Mouse (Mus musculus) neural tube, embryonic 15.5 days (tissue): ENCODE results near the gene Snap47. TPM values are rescaled to one million over a fixed set of nuclear protein-coding genes. Genes with fewer than 3 reads are reported as not detected.

ENCODE experiments used
- ATAC-seq: fragments of 200-750 bp; cut with Nextera tagmentation; 2 replicates; pipeline ENCODE4 v1.8.0; 2017; ENCODE audit warnings: mild to moderate bottlenecking, moderate TSS enrichment, moderate library complexity; ENCODE audit not compliant: low FRiP score
- H3K27ac ChIP-seq: fragments of 300-500 bp; sonication (generic); replicated peaks from 2 replicates; pipeline ENCODE4 v1.5.1; 2015; ENCODE audit warnings: mild to moderate bottlenecking, inconsistent platforms
- H3K27me3 ChIP-seq: fragments of 300-500 bp; sonication (generic); replicated peaks from 2 replicates; pipeline ENCODE4 v1.6.1; 2015; ENCODE audit warnings: inconsistent platforms
- H3K36me3 ChIP-seq: fragments of 300-500 bp; sonication (generic); 2 replicates; pipeline ENCODE4 v1.6.1; 2015; ENCODE audit warnings: inconsistent platforms
- H3K4me1 ChIP-seq: fragments of 300-500 bp; sonication (generic); 2 replicates; pipeline ENCODE4 v1.6.1; 2015; ENCODE audit warnings: inconsistent platforms
- H3K4me2 ChIP-seq: fragments of 300-500 bp; sonication (generic); 2 replicates; pipeline ENCODE4 v1.6.1; 2015; ENCODE audit warnings: inconsistent platforms, mild to moderate bottlenecking, moderate library complexity
- H3K4me3 ChIP-seq: fragments of 300-500 bp; sonication (generic); replicated peaks from 2 replicates; pipeline ENCODE4 v1.5.1; 2015; ENCODE audit warnings: mild to moderate bottlenecking, inconsistent platforms
- H3K9ac ChIP-seq: fragments of 300-500 bp; sonication (generic); replicated peaks from 2 replicates; pipeline ENCODE4 v1.6.1; 2015; ENCODE audit warnings: mild to moderate bottlenecking, inconsistent platforms
- H3K9me3 ChIP-seq: fragments of 300-500 bp; sonication (generic); replicated peaks from 2 replicates; pipeline ENCODE4 v1.6.1; 2016; ENCODE audit warnings: inconsistent platforms
- WGBS: fragments of 180-500 bp; shearing (Covaris S2); methylation state at CpG from one replicate; pipeline ENCODE4 v1.1.7; 2015; ENCODE audit warnings: mixed read lengths; 5-methylcytosine and 5-hydroxymethylcytosine counted together
- polyA plus RNA-seq: library from polyadenylated mRNA; unstranded; fragments of >200 nt; fragmentation: Nextera tagmentation; extraction: Ambion mirVana; gene quantifications from 2 replicates; pipeline ENCODE4 v1.2.1, GENCODE M21; 2015

The Snap47 gene
- polyA plus RNA-seq, 1 experiment from 2014 or later: 630 TPM

DNA sequence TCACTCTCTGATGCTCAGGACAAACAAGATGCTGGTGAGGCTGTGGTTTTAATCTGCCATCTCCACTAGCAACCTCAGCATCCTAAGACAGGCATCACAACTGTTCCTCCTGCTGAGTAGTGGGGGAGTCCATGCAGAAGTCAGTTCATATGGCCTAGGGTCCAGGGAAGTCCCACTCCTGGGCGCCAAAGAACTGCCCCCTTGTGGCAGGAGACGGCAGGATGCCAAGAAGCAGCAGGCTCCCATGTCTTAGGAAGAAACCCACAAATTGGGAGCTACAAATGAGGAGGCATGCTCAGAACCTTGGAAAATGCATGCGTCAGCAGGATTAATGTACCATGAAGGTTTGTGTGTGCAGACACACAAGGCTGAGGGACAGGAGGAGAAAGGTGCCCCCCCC, 84.4 kb downstream of the Snap47 start:
- ATAC-seq: no peak
- no peaks in the 10 kb centered on the region for H3K27me3 ChIP-seq
- no peak overlapping the region for H3K4me3 ChIP-seq
- WGBS: 21% methylated on average over 3 of the region's 3 CpGs
- peaks cover 12% of the 10 kb centered on the region for H3K4me1 ChIP-seq
- H3K4me2 ChIP-seq: no peak overlapping the region
- no peak overlapping the region for H3K9ac ChIP-seq
- no peaks in the 10 kb centered on the region for H3K9me3 ChIP-seq
- 0 out of 2 replicates have a peak overlapping the region, but pooled peaks have one; percentile 13 for H3K27ac ChIP-seq
- H3K36me3 ChIP-seq: no peaks in the 10 kb centered on the region

DNA sequence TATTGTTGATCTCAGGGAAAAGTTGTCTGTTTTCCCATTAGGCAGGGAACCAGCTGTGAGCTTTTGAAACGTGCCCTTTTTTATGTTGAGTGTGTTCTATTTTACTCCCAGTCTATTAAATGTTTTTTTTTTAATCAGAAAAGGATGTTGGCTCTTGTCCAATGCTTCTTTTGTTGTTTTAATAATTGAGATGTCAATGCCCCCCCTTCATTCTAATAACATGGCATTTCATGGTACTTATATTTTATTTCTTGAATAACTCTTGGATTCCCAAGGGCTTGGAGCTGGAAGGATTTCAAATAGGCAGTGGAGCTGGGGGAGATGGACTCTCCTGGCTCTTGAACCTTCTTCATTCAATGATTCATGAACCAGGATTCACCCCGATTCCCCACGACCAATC, 85.0 kb downstream of the Snap47 start:
- H3K27ac ChIP-seq: peak overlapping the region; percentile 13; the same call in 1 of the 2 replicates
- no peak overlapping the region for H3K4me2 ChIP-seq
- H3K9me3 ChIP-seq: no peaks in the 10 kb centered on the region
- H3K27me3 ChIP-seq: no peaks in the 10 kb centered on the region
- H3K36me3 ChIP-seq: no peaks in the 10 kb centered on the region
- peaks cover 12% of the 10 kb centered on the region for H3K4me1 ChIP-seq
- no peak for ATAC-seq
- H3K4me3 ChIP-seq: no peak overlapping the region
- no peak overlapping the region for H3K9ac ChIP-seq
- 46% methylated on average over 3 of the region's 3 CpGs for WGBS

DNA sequence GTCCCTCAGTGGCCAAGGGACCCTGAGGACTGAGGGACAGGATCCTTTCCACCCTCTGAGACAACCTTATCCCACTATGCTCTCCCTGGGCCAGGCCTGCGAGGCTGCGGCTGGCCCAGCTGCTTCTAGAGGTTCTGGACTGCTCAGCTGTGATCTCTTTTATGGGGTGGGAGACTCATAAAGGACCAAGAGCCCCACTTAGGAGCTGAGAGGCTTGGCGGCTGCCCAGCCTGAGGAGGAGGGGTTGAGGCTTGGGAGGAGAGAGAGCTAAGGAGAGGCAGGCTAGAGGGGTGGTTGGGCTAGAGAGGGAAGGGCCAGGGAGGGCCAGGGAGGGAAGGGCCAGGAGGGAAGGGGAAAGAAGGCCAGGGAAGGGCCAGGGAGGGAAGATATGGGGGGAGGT, 86.6 kb downstream of the Snap47 start:
- Histone ChIP-seq H3K9me3 (no peaks in the 10 kb centered on the region), H3K4me1 (peaks cover 12% of the 10 kb centered on the region), H3K27ac (no peak overlapping the region), H3K4me3 (no peak overlapping the region), H3K36me3 (no peaks in the 10 kb centered on the region), H3K4me2 (no peak overlapping the region), H3K27me3 (no peaks in the 10 kb centered on the region), H3K9ac (no peak overlapping the region)
- no peak for ATAC-seq
- WGBS: 39% methylated on average over 3 of the region's 3 CpGs

DNA sequence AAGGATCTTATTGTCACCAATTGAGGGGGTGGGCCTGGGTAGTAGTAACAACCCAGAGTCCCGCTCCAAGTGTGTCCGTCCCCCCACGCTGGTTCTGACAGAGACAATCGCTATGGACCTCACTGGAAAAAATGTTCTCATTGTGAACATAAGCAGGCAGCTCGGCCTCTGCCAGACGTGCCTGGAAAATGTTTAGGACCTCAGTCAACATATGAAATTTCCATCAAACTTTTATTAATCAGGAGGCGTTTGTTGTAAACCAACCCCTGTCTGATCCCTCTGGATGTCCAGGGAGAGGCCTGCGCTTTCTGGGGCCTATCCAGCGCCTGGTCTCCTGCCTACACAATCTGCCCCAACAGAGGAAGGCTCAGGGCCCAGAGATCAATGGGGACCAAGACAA, 87.0 kb downstream of the Snap47 start:
- Histone ChIP-seq H3K36me3 (no peaks in the 10 kb centered on the region), H3K27me3 (no peaks in the 10 kb centered on the region), H3K4me2 (no peak overlapping the region), H3K4me3 (no peak overlapping the region), H3K27ac (no peak overlapping the region), H3K9me3 (no peaks in the 10 kb centered on the region), H3K4me1 (peaks cover 12% of the 10 kb centered on the region), H3K9ac (no peak overlapping the region)
- ATAC-seq: no peak
- 86% methylated on average over 9 of the region's 9 CpGs for WGBS

DNA sequence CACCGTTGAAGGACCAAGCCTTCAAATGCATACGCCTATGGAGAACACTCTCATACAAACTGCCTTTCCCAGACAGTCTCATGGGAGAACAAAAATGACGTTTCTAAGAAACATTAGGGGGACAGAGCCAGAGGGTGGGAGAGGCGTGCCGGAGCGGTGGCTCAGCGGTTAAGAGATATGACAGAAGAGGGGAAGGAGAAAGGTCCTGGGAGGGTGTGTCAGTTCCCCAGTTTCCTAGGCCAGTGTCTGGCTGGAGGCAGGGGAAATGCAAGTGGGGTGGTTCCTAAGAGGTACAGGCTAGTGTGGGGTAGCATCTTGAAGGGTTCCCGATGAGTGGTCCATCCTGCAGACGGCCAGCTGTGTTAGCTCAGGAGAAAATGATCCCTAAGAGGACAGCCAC, 89.7 kb downstream of the Snap47 start:
- H3K27me3 ChIP-seq: no peaks in the 10 kb centered on the region
- ATAC-seq: no peak
- 84% methylated on average over 9 of the region's 9 CpGs for WGBS
- no peaks in the 10 kb centered on the region for H3K9me3 ChIP-seq
- H3K27ac ChIP-seq: no peak overlapping the region
- H3K4me1 ChIP-seq: peaks cover 13% of the 10 kb centered on the region
- H3K4me3 ChIP-seq: no peak overlapping the region
- H3K9ac ChIP-seq: no peak overlapping the region
- no peaks in the 10 kb centered on the region for H3K36me3 ChIP-seq
- no peak overlapping the region for H3K4me2 ChIP-seq

Other genes starting within 250 kb of the Snap47 start
- 99.3 and 103 TPM in 2 replicates for gene Mrpl55, start 248.7 kb downstream of the Snap47 start, polyA plus RNA-seq
- 27.3 and 28.6 TPM in 2 replicates for gene 2310033P09Rik, start 242.9 kb downstream of the Snap47 start, polyA plus RNA-seq
- gene Arf1, start 222.9 kb downstream of the Snap47 start, polyA plus RNA-seq: 645 and 662 TPM in 2 replicates
- gene Wnt3a, start 160.4 kb downstream of the Snap47 start, polyA plus RNA-seq: 0.14 and 0.35 TPM in 2 replicates
- gene Wnt9a, start 144.3 kb downstream of the Snap47 start, polyA plus RNA-seq: 2.6 and 3.0 TPM in 2 replicates
- gene Prss38, start 75.5 kb downstream of the Snap47 start, polyA plus RNA-seq: not detected in 2 replicates
- gene Jmjd4, start 1.1 kb downstream of the Snap47 start, polyA plus RNA-seq: 20.2 and 20.5 TPM in 2 replicates
- 8.9 and 10.7 TPM in 2 replicates for gene Zfp867, start 21.3 kb upstream of the Snap47 start, polyA plus RNA-seq
- gene Zkscan17, start 75.6 kb upstream of the Snap47 start, polyA plus RNA-seq: 12.9 and 14.7 TPM in 2 replicates
- 0.20 and 0.24 TPM in 2 replicates for gene Nlrp3, start 90.4 kb upstream of the Snap47 start, polyA plus RNA-seq
- gene Olfr222, start 125.0 kb upstream of the Snap47 start, polyA plus RNA-seq: not detected in 2 replicates
- not detected in 2 replicates for gene Olfr223, start 142.1 kb upstream of the Snap47 start, polyA plus RNA-seq
- gene Mprip, start 210.1 kb upstream of the Snap47 start, polyA plus RNA-seq: 46.8 and 65.8 TPM in 2 replicates